Mouse (Mus musculus) megakaryocyte progenitor cell, adult 5-6 weeks (primary cell): Measurements from ENCODE around the gene Fez2. TPM values are rescaled to one million over a fixed set of nuclear protein-coding genes. Genes with fewer than 3 reads are reported as not detected.
A peak's percentile ranks its signal among the peaks of the same experiment; 100 is the strongest.

ENCODE experiments used
- ATAC-seq: replicated peaks from 2 replicates; pipeline ENCODE4 v1.8.0; 2016; ENCODE audit warnings: mild to moderate bottlenecking, moderate TSS enrichment, inconsistent platforms; ENCODE audit not compliant: poor library complexity
- total RNA-seq, 2 experiments: library from RNA; stranded (forward) in 1 of 2; stranded (reverse) in 1 of 2; fragments of 157-497, 149-512 nt in 1 of 2; fragments of 200-1000 nt in 1 of 2; gene quantifications; 2 replicates each; pipeline versions ENCODE4 v1.2.3 to v1.2.4; 2015 to 2017

Gene Fez2
- total RNA-seq, 2 experiments from 2014 or later = 7.7 to 15.7 TPM

- no peak; the same call in 1 of the 2 replicates for ATAC-seq
Measured at GRCm38 (mm10) chr17:78370445-78370844, 47.5 kb downstream of the Fez2 start.

GRCm38 (mm10) chr17:78368481-78368880 is 49.5 kb downstream of the Fez2 start:
- ATAC-seq = no peak

GRCm38 (mm10) chr17:78366070-78366469 is 51.9 kb downstream of the Fez2 start:
- ATAC-seq = peak; percentile 62

GRCm38 (mm10) chr17:78364555-78365302 is 53.2 kb downstream of the Fez2 start:
- ATAC-seq = no peak

- ATAC-seq = peak; percentile 80
Measured at GRCm38 (mm10) chr17:78361939-78362728, 55.8 kb downstream of the Fez2 start.

GRCm38 (mm10) chr17:78358251-78358726 is 59.7 kb downstream of the Fez2 start:
- ATAC-seq = no peak

GRCm38 (mm10) chr17:78357753-78358152 is 60.2 kb downstream of the Fez2 start:
- no peak for ATAC-seq

GRCm38 (mm10) chr17:78355611-78356010 is 62.3 kb downstream of the Fez2 start:
- ATAC-seq = no peak

DNA sequence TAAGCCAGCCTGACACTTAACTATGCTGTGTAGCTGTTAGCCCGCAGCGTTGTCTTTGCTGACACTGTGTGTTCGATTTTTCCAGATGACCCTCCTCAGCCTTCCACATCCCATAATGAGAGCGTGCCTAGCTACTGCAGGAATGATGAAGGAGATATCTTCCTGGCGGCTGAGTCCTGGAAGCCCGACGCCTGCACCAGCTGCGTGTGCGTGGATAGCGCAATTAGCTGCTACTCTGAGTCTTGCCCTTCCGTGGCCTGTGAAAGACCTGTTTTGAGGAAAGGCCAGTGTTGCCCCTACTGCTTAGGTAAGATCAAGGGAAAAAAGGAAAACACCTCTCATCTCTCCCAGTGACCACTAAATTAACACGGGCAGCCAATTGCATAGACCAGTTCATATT is 63.1 kb downstream of the Fez2 start:
- ATAC-seq = no peak

- ATAC-seq = no peak
Measured at GRCm38 (mm10) chr17:78354411-78354810, 63.5 kb downstream of the Fez2 start.

- ATAC-seq = no peak
Measured at GRCm38 (mm10) chr17:78352500-78352855, 65.5 kb downstream of the Fez2 start.

DNA sequence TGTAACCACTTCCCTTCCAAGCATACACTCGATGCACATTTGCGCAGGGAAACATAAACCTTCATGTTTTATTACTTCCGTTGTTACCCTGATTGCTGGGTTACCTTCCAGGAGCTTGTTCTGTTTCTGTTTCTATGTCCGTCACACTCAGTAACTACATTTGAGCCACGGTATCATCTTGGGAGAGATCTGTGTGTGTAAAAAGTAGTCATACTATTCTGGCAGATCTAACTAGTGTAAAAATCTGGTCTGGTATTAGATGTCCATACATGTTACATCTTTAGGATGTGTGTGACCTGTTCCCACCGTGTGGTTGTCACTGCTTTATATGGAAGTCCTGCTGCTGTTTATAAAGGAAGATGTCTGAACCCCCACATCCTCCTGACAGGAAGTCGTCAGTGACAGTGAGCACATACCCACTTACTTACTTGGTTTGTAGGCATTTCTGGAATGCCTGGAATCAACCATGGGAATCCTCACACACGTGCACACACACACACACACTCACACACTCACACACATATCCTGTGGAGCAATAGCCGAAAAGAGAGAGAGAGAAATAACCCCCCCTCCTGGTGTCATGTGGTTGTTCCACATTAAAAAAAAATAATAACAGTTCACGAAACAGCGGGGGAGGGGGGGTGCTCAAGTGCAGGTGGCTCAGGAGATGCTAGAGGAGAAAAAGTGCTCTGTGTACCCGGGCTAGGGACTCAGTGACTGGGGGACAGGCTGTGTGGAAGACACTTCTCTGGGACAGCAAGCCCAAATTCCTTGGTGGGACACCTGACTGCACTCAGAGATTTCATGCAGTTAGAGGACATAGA is 66.1 kb downstream of the Fez2 start:
- ATAC-seq = peak; percentile 27

DNA sequence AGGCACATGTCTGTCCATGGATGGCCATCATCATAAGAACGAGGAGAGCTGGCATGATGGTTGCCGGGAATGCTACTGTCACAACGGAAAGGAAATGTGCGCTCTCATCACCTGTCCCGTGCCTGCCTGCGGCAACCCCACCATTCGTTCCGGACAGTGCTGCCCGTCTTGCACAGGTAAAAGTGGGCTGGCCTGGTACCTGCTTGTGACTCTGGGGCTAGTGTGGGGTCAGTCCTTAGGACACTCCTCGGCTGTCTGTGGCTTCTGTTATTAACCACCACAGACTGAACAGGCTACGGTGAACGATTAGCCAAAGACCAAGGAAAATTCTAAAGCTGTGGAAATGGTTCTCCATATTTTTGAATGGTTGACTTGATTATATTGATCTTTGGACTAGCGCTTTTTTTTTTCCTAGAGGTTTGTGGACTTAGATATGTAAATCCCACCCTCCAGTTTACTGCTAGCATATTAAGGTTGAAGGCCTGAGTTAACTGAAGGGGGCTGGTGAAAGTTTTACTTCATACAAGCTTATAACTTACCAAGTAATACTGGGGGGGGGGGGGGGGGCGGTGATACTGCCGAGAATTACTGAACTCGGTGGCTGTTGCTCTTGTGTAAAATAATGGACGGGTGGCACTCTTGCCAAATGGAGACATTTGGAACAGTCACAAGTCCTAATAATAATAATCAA is 70.7 kb downstream of the Fez2 start:
- ATAC-seq = no peak

DNA sequence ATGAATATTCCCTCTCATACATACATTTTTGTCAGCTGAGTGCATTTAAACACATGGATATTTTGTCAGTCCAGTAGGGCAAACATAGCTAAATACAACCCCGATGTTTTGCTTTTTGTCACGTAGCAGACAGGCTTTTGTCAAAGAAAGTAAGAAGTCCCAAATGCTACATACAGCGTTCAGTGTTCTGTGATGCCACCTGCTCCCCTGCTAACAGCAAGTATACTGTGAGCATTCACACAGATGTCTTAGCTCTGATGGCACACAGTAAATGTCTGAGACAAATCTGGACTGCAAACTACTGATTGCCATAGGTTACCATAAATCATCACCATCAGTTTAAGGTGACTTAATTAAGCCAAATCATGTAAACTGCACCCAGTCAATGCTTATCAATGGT is 74.3 kb downstream of the Fez2 start:
- no peak for ATAC-seq

DNA sequence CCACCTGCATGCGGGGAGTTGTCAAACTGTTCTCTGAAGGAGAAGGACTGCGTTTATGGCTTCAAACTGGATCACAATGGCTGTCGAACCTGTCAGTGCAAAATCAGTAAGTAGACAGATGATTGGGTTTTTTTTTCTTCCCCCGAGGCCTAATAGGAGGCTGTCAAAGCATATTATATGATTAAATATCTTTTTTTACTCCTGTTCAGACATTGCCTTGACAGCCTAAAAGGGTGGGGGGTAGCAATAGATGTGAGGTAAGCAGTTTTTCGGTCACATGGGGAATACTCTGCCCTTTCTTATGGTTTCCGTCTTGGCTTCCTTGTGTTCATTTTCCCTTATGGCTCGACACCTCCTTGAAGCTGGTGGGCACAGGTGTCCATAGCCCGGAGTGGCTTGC is 82.7 kb downstream of the Fez2 start:
- no peak for ATAC-seq

DNA sequence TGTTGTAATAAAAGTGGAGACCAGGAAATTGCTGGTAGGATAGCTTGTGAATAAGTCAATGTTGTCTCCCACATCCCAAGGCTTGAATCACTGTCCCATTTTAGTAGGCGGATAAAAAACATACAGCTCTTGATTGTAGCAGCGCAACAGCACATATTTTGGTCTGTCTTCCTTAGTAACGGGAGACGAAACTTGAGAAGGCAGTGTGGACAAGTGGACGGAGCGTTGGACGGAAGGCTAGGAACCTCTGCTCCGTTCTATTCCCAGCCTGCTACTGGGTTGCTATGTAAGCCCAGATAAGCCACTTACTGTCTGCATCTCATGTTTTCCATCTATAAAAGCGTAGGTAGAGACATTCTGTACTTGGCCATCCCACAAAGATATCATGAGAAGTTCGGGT is 84.7 kb downstream of the Fez2 start:
- ATAC-seq = no peak

DNA sequence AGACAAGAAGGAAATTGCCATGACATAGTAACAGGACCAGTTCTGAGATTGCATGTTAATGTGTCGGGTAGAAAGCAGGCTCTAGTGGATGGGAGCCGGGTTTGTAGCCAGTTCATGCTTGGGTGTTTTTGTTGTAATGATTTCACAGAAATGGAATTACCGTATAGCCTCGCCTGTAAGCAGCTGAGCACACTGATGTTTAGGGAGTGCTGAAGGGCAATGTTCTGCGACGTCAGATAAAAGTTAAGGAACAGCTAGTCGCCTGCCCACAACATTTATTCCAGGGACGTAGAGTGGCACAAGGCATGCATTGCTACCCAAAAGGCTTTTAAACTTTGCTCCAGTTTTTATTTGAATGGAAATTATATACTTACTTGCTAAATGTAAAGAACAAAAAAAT is 86.5 kb downstream of the Fez2 start:
- ATAC-seq = no peak

DNA sequence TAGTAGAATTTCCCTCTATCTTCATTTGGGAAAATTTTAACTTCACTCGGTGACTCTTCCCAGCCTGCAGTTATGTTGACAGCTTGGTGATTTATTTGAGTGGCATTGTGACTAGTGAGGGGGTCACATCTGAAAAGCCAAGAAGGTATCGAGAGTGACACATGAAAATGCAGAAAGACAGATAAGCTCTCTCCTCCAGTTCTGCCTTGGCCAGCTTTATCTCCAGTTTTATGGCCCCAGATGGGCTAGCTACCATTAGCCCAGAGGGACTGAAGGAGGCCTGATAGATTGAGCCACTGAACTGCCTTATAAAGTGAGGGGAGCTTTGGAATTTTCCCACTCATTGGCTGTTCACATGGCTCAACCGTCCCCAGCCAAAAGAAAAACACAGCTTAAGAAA is 89.7 kb downstream of the Fez2 start:
- ATAC-seq = peak; percentile 92

GRCm38 (mm10) chr17:78327187-78327586 is 90.8 kb downstream of the Fez2 start:
- 0 out of 2 replicates have a peak, but pooled peaks have one; percentile 20 for ATAC-seq

- no peak for ATAC-seq
Measured at GRCm38 (mm10) chr17:78326381-78326780, 91.6 kb downstream of the Fez2 start.
